Mouse (Mus musculus) heart, embryonic 11.5 days (tissue): ENCODE measurements around the gene Cdc27. TPM values are rescaled to one million over a fixed set of nuclear protein-coding genes. Genes with fewer than 3 reads are reported as not detected.
"Not testable (repeated sequence)": the region's sequence is repeated elsewhere in the genome, so short reads cannot be mapped to it uniquely, and the experiment has no call there.

Experiments
- ATAC-seq: fragments of 200-750 bp; cut with Nextera tagmentation; replicated peaks from 2 replicates; pipeline ENCODE4 v1.8.0; 2017; ENCODE audit warnings: moderate library complexity; ENCODE audit not compliant: insufficient number of reproducible peaks, low FRiP score, low TSS enrichment
- H3K27ac ChIP-seq: fragments of 300-500 bp; sonication (generic); 2 replicates; pipeline ENCODE4 v1.5.1; 2014; ENCODE audit warnings: mild to moderate bottlenecking, low read depth, low read length
- H3K27me3 ChIP-seq: fragments of 300-500 bp; sonication (generic); 2 replicates; pipeline ENCODE4 v1.6.1; 2014; ENCODE audit warnings: mild to moderate bottlenecking, low read length, mixed read lengths; ENCODE audit not compliant: control insufficient read depth, insufficient read depth
- H3K36me3 ChIP-seq: fragments of 300-500 bp; sonication (generic); 2 replicates; pipeline ENCODE4 v1.6.1; 2014; ENCODE audit warnings: mild to moderate bottlenecking, low read length, moderate library complexity, mixed read lengths; ENCODE audit not compliant: control insufficient read depth, insufficient read depth
- H3K4me1 ChIP-seq: fragments of 300-500 bp; sonication (generic); 2 replicates; pipeline ENCODE4 v1.6.1; 2014; ENCODE audit warnings: low read length; ENCODE audit not compliant: control insufficient read depth, insufficient read depth
- H3K4me2 ChIP-seq: fragments of 300-500 bp; sonication (generic); 2 replicates; pipeline ENCODE4 v1.6.1; 2014; ENCODE audit warnings: mild to moderate bottlenecking, moderate library complexity
- H3K4me3 ChIP-seq: fragments of 300-500 bp; sonication (generic); 2 replicates; pipeline ENCODE4 v1.5.1; 2014; ENCODE audit warnings: low read depth, low read length
- H3K9ac ChIP-seq: fragments of 300-500 bp; sonication (generic); 2 replicates; pipeline ENCODE4 v1.6.1; 2014; ENCODE audit warnings: mild to moderate bottlenecking, low read depth, low read length, moderate library complexity
- H3K9me3 ChIP-seq: fragments of 300-500 bp; sonication (generic); replicated peaks from 2 replicates; pipeline ENCODE4 v1.6.1; 2016; ENCODE audit warnings: low read length; ENCODE audit not compliant: control insufficient read depth
- WGBS: fragments of 180-500 bp; shearing (Covaris S2); extraction: QIAGEN DNeasy Blood & Tissue Kit; methylation state at CpG from one replicate; pipeline ENCODE4 v1.1.7; 2014; ENCODE audit not compliant: insufficient replicate concordance; 5-methylcytosine and 5-hydroxymethylcytosine counted together
- polyA plus RNA-seq: library from polyadenylated mRNA; unstranded; fragments of >200 nt; fragmentation: Nextera tagmentation; extraction: Ambion mirVana; gene quantifications from 2 replicates; pipeline ENCODE4 v1.2.1, GENCODE M21; 2014

Gene Cdc27
- polyA plus RNA-seq, 1 experiment from 2014 or later, result 34.4 TPM

GRCm38 (mm10) chr11:104547502-104547901, 2.9 kb downstream of the Cdc27 start:
- Histone ChIP-seq H3K4me1 (peaks cover 6% of the 10 kb centered on the region; the same call in 1 of the 2 replicates), H3K9me3 (no peaks in the 10 kb centered on the region), H3K4me3 (no peak overlapping the region), H3K4me2 (no peak overlapping the region), H3K9ac (no peak overlapping the region), H3K27ac (no peak overlapping the region), H3K27me3 (no peaks in the 10 kb centered on the region), H3K36me3 (no peaks in the 10 kb centered on the region)
- ATAC-seq, result no peak
- 78% methylated on average over 3 of the region's 3 CpGs for WGBS

DNA sequence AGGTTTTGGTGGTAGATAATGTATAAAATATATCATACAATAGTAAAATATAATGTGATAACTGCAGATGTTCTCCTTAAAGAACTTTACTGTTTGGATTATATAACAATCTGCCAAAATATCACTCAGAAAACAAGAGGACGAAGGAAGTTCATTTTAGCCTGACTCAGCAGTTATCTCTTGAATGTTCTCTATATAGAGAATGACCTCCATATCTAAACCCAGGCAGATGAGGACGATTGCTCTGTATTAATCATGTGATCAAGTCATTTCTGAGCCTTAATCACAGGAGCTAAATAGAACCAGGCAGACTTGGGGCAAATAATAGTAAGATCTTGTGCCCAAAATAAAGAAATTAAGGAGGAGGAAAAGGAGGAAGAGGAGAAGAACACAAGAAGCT, 5.9 kb downstream of the Cdc27 start:
- Histone ChIP-seq H3K9me3 (no peaks in the 10 kb centered on the region), H3K4me2 (no peak overlapping the region), H3K27ac (no peak overlapping the region), H3K4me1 (peaks cover 6% of the 10 kb centered on the region; the same call in 1 of the 2 replicates), H3K9ac (no peak overlapping the region), H3K4me3 (no peak overlapping the region), H3K27me3 (no peaks in the 10 kb centered on the region), H3K36me3 (no peaks in the 10 kb centered on the region; the same call in 1 of the 2 replicates)
- no peak for ATAC-seq
- WGBS, result 72% methylated on average over 2 of the region's 2 CpGs

- not testable (repeated sequence) for ATAC-seq, H3K9me3 ChIP-seq, H3K27ac ChIP-seq, H3K27me3 ChIP-seq, H3K4me3 ChIP-seq, H3K4me2 ChIP-seq, H3K36me3 ChIP-seq, H3K4me1 ChIP-seq, H3K9ac ChIP-seq
- 62% methylated on average over 2 of the region's 2 CpGs for WGBS
Measured at GRCm38 (mm10) chr11:104543337-104543736, 7.1 kb downstream of the Cdc27 start.

DNA sequence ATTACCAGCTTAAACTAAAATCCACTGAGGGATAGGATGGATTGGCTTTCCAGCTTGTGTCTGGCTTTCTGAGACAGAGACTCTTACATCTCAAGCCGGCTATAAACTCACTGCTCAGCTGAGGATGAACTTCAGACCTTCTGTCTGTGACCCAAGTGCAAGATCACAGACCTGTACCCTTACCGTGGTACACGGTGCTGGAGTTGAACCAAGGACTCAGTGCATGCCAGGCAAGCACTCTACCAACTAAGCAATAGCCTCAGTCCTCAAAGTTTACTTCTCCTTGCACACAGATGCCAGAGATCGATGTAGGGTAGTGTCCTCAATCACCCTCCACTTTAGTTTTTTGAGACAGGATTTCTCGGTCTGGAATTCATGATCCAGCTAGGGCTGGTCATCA, 10.6 kb downstream of the Cdc27 start:
- H3K27ac ChIP-seq, result no peak overlapping the region
- H3K9ac ChIP-seq, result no peak overlapping the region
- H3K36me3 ChIP-seq, result no peaks in the 10 kb centered on the region; the same call in 1 of the 2 replicates
- no peak overlapping the region for H3K4me3 ChIP-seq
- WGBS, result 95% methylated on average over 5 of the region's 5 CpGs
- no peaks in the 10 kb centered on the region for H3K27me3 ChIP-seq
- no peak for ATAC-seq
- peaks cover 3% of the 10 kb centered on the region; the same call in 1 of the 2 replicates for H3K4me1 ChIP-seq
- no peaks in the 10 kb centered on the region for H3K9me3 ChIP-seq
- H3K4me2 ChIP-seq, result no peak overlapping the region

DNA sequence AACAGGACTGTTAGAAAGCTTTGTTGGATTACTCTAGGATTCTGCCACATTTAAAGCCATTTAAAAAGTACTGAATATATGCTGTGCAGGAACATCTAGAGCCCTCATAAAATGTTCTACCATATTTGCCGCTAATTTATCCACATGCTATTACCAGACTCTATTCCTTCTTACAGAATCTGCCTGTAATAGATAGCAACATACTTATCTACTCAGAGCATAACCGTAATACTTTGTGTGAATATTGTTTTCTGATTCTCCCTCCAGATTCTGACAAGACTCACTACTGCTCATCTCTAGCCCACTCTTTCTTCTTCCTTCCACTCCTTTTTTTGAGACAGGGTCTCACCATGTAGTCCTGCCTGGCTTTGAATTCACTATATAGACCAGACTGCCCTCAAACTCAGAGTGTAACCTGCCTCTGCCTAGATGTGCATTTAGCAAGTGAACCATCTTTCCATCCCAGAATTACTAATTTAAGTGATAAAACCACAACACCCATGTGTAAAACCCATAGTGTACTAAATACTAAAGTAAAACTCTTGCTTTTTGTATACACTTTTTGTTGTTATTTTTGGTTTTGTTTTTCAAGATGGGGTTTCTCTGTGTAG, 12.4 kb downstream of the Cdc27 start:
- Histone ChIP-seq H3K27me3 (no peaks in the 10 kb centered on the region), H3K36me3 (peaks cover 7% of the 10 kb centered on the region), H3K9ac (no peak overlapping the region), H3K9me3 (no peaks in the 10 kb centered on the region), H3K4me1 (no peaks in the 10 kb centered on the region), H3K27ac (no peak overlapping the region), H3K4me2 (no peak overlapping the region), H3K4me3 (no peak overlapping the region)
- no peak for ATAC-seq
- WGBS, result 89% methylated on average over 2 of the region's 2 CpGs

GRCm38 (mm10) chr11:104536843-104537242, 13.6 kb downstream of the Cdc27 start:
- Histone ChIP-seq H3K4me1 (no peaks in the 10 kb centered on the region), H3K9ac (no peak overlapping the region), H3K4me3 (no peak overlapping the region), H3K27ac (no peak overlapping the region), H3K9me3 (no peaks in the 10 kb centered on the region), H3K36me3 (peaks cover 11% of the 10 kb centered on the region), H3K27me3 (no peaks in the 10 kb centered on the region), H3K4me2 (no peak overlapping the region)
- WGBS, result 74% methylated on average over 2 of the region's 2 CpGs
- no peak for ATAC-seq

DNA sequence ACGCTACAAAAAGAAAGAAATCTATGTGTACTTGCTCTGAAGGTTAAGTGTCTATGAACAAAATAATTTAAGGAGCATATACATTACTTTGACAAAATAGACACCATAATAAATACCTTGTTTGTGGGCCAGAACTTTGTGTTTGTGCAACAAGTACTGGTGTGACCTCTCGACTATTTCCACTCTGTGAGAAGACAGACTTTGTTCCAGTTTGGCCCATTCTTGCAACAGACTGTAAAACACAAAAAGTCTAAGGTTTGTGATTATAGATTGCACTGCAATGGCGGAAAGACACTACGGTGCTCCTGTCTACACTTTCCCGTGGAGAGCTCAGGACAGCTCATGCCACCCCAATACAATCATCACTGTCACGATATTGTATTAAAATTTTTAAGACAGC, 24.5 kb downstream of the Cdc27 start:
- H3K36me3 ChIP-seq, result peaks cover 29% of the 10 kb centered on the region
- H3K27ac ChIP-seq, result no peak overlapping the region
- H3K9me3 ChIP-seq, result no peaks in the 10 kb centered on the region
- H3K9ac ChIP-seq, result no peak overlapping the region
- H3K4me2 ChIP-seq, result no peak overlapping the region
- H3K4me3 ChIP-seq, result no peak overlapping the region
- 91% methylated on average over 6 of the region's 6 CpGs for WGBS
- no peaks in the 10 kb centered on the region for H3K27me3 ChIP-seq
- ATAC-seq, result no peak
- H3K4me1 ChIP-seq, result no peaks in the 10 kb centered on the region

DNA sequence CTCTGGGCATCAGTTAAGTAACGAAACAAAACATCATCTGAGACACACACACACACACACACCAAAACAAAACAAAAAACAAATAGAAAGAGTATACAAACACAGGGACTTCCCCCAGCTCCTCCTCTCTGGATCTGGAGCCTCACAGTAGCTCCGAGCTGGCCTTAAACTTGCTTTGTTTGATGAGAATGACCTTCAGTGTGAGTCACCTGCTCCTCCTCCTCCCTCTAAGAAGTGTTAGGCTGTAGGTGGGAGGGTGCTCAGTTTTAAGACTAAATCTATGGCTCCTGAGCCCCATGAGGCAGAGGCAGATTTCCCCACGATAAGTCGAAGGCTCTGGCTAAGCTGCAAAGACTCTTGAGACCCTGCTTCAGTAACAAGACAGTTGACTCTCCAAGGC, 38.0 kb downstream of the Cdc27 start:
- no peak overlapping the region for H3K27ac ChIP-seq
- H3K9me3 ChIP-seq, result no peaks in the 10 kb centered on the region
- no peak overlapping the region for H3K4me3 ChIP-seq
- H3K9ac ChIP-seq, result no peak overlapping the region
- H3K36me3 ChIP-seq, result peaks cover 28% of the 10 kb centered on the region
- no peak overlapping the region for H3K4me2 ChIP-seq
- no peaks in the 10 kb centered on the region for H3K4me1 ChIP-seq
- WGBS, result 85% methylated on average over 4 of the region's 4 CpGs
- H3K27me3 ChIP-seq, result no peaks in the 10 kb centered on the region
- no peak for ATAC-seq

GRCm38 (mm10) chr11:104510606-104511005, 39.8 kb downstream of the Cdc27 start:
- H3K9me3 ChIP-seq, result no peaks in the 10 kb centered on the region
- H3K4me1 ChIP-seq, result no peaks in the 10 kb centered on the region
- no peak overlapping the region for H3K27ac ChIP-seq
- H3K4me3 ChIP-seq, result no peak overlapping the region
- no peak overlapping the region for H3K9ac ChIP-seq
- 87% methylated on average over 2 of the region's 2 CpGs for WGBS
- no peaks in the 10 kb centered on the region for H3K27me3 ChIP-seq
- H3K4me2 ChIP-seq, result no peak overlapping the region
- peaks cover 25% of the 10 kb centered on the region for H3K36me3 ChIP-seq
- no peak for ATAC-seq
